Mouse (Mus musculus): Measurements from ENCODE around the gene Arid4a. TPM values are rescaled to one million over a fixed set of nuclear protein-coding genes. Genes with fewer than 3 reads are reported as not detected.

The Arid4a gene
- polyA plus RNA-seq (2015; fragmentation: Nextera tagmentation; extraction: Ambion mirVana): 22.4 and 23.3 TPM in 2 replicates

DNA sequence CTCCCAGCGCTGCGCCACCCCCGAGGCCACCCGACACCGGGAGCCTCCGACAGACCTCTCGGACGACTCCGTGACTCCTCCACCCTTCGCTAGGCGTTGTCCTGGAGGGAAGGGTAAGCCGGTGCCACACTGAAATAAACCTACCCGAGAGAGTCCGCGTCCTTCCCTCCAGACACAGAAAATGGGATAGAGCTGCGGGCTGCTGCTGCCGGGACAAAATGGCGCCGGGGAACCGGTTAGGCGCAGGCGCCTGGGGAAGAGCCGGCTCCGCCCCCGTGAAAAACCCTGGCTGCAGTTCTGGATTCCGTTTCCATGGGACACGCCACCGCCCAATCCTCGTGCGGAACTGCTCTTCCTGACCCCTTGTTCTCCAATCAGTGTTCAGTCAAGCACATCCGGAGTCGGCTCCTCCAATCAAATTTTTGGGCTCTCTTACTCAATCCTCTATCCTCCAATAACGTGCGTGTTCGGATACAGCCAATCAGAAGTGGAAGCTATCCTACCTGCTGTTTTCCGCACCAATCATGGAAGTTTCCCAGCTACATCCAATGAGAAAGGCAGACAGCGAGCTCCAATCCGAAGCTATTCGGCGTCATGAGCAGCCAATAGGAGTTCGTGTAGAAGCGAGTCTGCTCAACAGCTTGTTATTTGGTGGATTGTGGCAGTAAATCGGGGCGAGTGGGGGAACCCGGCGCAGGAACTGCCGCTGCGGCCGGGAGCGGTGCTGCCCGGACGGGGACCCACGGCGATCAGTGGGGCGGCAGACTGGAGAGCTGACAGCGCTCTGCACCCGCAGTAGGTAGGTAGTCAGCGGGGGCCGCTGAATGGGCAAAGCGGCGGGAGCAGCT is at the start of gene Arid4a:
Arid4a (plus strand) TSS at position 628 of the 848 bp plus-strand sequence.
- Histone ChIP-seq H3K4me2 (replicated peaks; ENCODE audit: low read depth) (peak within 1 kb of the TSS; percentile 76), H3K27ac (replicated peaks) (peak within 1 kb of the TSS; percentile 99), H3K9ac (ENCODE audit: low read length) (peak within 1 kb of the TSS; percentile 97), H3K36me3 (ENCODE audit: control insufficient read depth, insufficient read depth, low read length) (peaks cover 6% of the 10 kb centered on the region; the same call in 1 of the 2 replicates), H3K27me3 (ENCODE audit: control insufficient read depth, insufficient read depth, low read length) (no peaks in the 10 kb centered on the region), H3K9me3 (ENCODE audit: control insufficient read depth, low read length) (no peaks in the 10 kb centered on the region), H3K4me3 (ENCODE audit: low read depth, low read length) (peak within 1 kb of the TSS; percentile 98), H3K4me1 (replicated peaks; ENCODE audit: control insufficient read depth, insufficient read depth) (0 out of 2 replicates have a peak, but pooled peaks cover 3% of the 10 kb centered on the region)
- DNase-seq (ENCODE audit: low spot score) (peak; percentile 98), ATAC-seq (ENCODE audit: low FRiP score, low TSS enrichment) (peak; percentile 99)
- TF ChIP-seq EP300 (optimal IDR thresholded peaks at IDR 0.05) (peak; percentile 98), CTCF (IDR thresholded peaks at IDR 0.05; ENCODE audit: low read depth) (no peak; the same call in 1 of the 2 replicates)
- under 1% methylated on average over 61 of the region's 61 CpGs for WGBS

DNA sequence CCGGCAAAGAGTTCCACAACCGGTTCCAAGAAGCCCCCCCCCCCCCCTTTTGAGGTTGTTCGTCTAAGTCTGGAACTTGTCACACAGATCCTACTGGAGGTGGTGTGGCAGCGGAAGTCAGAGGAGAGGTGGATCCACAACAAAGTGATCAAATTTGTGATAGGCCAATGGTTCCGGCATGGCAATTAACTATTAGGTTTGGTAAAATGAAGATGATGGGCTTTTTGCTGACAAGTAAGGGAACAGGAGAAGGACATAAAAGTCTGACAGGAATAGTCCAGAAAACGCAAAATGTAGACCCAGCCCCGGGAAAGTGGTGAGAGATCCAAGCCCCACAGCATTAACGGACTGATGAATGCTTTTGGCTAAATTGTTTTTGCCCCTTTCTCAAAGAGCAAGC is 48.2 kb upstream of the Arid4a start:
- no peak for TF ChIP-seq CTCF (IDR thresholded peaks at IDR 0.05; ENCODE audit: low read depth)
- TF ChIP-seq EP300 (optimal IDR thresholded peaks at IDR 0.05): no peak
- peaks cover 6% of the 10 kb centered on the region for H3K36me3 ChIP-seq (ENCODE audit: control insufficient read depth, insufficient read depth, low read length)
- no peaks in the 10 kb centered on the region for H3K9me3 ChIP-seq (ENCODE audit: control insufficient read depth, low read length)
- peak overlapping the region; percentile 100 for H3K27ac ChIP-seq (replicated peaks)
- H3K4me1 ChIP-seq (replicated peaks; ENCODE audit: control insufficient read depth, insufficient read depth): no peaks in the 10 kb centered on the region
- DNase-seq (ENCODE audit: low spot score) (no peak), ATAC-seq (ENCODE audit: low FRiP score, low TSS enrichment) (no peak)
- 27% methylated on average over 8 of the region's 8 CpGs for WGBS
- H3K4me2 ChIP-seq (replicated peaks; ENCODE audit: low read depth): peak overlapping the region; percentile 61
- no peaks in the 10 kb centered on the region for H3K27me3 ChIP-seq (ENCODE audit: control insufficient read depth, insufficient read depth, low read length)
- peak overlapping the region; percentile 72 for H3K4me3 ChIP-seq (ENCODE audit: low read depth, low read length)
- peak overlapping the region; percentile 87 for H3K9ac ChIP-seq (ENCODE audit: low read length)

GRCm38 (mm10) chr12:70968141-70968790 is 47.5 kb upstream of the Arid4a start:
- Histone ChIP-seq H3K27me3 (ENCODE audit: control insufficient read depth, insufficient read depth, low read length) (no peaks in the 10 kb centered on the region), H3K4me1 (replicated peaks; ENCODE audit: control insufficient read depth, insufficient read depth) (no peaks in the 10 kb centered on the region), H3K9me3 (ENCODE audit: control insufficient read depth, low read length) (no peaks in the 10 kb centered on the region), H3K4me2 (replicated peaks; ENCODE audit: low read depth) (peak overlapping the region; percentile 61), H3K27ac (replicated peaks) (peak overlapping the region; percentile 100), H3K4me3 (ENCODE audit: low read depth, low read length) (peak overlapping the region; percentile 72), H3K36me3 (ENCODE audit: control insufficient read depth, insufficient read depth, low read length) (peaks cover 3% of the 10 kb centered on the region; the same call in 1 of the 2 replicates), H3K9ac (ENCODE audit: low read length) (peak overlapping the region; percentile 87)
- peak; percentile 73 for TF ChIP-seq CTCF (IDR thresholded peaks at IDR 0.05; ENCODE audit: low read depth)
- TF ChIP-seq EP300 (optimal IDR thresholded peaks at IDR 0.05): no peak
- ATAC-seq (ENCODE audit: low FRiP score, low TSS enrichment) (peak; percentile 96), DNase-seq (ENCODE audit: low spot score) (peak; percentile 86)
- WGBS: 0% methylated on average over 35 of the region's 35 CpGs

DNA sequence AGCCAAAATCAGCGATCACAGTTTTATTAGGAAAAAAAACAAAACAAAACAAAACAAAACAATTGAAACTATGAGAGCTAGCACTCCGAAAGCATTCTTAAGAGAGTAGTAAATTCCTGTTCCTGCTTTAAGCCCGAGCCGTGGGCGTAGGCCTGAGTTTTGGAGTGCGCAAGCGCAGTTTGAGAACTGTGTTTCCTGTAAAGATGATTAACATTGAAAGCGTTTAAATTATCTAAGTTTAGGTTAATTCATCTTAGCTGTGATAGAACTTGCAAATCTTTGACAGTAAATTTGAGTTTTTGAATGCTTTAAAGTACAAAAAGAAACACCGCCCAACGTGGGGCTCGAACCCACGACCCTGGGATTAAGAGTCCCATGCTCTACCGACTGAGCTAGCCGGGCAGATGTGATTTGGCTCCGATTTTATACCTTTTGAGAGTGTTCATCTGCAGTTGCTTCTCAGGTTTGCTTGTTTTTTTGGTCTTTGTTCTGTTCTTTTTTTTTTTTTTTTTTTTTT is 46.9 kb upstream of the Arid4a start:
- Histone ChIP-seq H3K4me1 (replicated peaks; ENCODE audit: control insufficient read depth, insufficient read depth) (no peaks in the 10 kb centered on the region), H3K9me3 (ENCODE audit: control insufficient read depth, low read length) (no peaks in the 10 kb centered on the region), H3K27me3 (ENCODE audit: control insufficient read depth, insufficient read depth, low read length) (no peaks in the 10 kb centered on the region), H3K36me3 (ENCODE audit: control insufficient read depth, insufficient read depth, low read length) (no peaks in the 10 kb centered on the region), H3K4me3 (ENCODE audit: low read depth, low read length) (peak overlapping the region; percentile 72), H3K27ac (replicated peaks) (peak overlapping the region; percentile 100), H3K9ac (ENCODE audit: low read length) (peak overlapping the region; percentile 87), H3K4me2 (replicated peaks; ENCODE audit: low read depth) (peak overlapping the region; percentile 61)
- WGBS: under 1% methylated on average over 15 of the region's 15 CpGs
- peak; percentile 67 for ATAC-seq (ENCODE audit: low FRiP score, low TSS enrichment)
- TF ChIP-seq EP300 (optimal IDR thresholded peaks at IDR 0.05) (no peak), CTCF (IDR thresholded peaks at IDR 0.05; ENCODE audit: low read depth) (no peak)
- peak; percentile 87 for DNase-seq (ENCODE audit: low spot score)

DNA sequence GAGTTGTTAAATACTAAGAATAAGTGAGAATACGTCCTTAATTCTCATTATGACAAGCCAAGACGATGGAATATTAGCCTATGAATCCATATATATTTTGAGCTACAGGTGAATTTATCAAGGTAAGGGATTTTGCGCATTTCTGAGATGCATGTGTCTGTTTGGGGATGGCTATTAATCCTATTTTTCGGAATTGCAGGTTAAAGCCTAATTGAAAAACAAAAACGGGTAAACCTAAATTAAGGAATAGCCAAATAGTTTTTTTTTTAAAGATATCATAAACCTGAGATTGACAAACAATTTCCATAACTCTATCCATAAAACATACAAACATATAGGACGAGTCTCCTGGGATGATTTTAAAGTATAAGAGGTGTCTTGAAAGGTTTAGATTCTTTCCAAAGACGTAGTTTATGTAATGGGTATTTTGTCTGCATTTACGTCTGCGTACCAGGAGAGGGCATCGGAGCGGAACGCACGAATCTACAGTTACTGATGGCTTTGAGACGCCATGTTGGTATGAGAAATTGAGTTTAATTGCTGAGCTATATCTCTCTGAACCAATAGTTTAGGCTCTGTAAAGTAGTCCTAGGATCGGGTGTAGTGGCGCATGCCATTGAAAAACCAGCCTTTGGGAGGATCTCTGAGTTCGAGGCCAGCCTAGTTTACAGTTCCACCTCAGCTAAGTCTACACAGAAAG is 46.2 kb upstream of the Arid4a start:
- DNase-seq (ENCODE audit: low spot score) (peak; percentile 70), ATAC-seq (ENCODE audit: low FRiP score, low TSS enrichment) (no peak)
- Histone ChIP-seq H3K9ac (ENCODE audit: low read length) (no peak overlapping the region), H3K4me2 (replicated peaks; ENCODE audit: low read depth) (peak overlapping the region; percentile 57), H3K27ac (replicated peaks) (peak overlapping the region; percentile 73), H3K36me3 (ENCODE audit: control insufficient read depth, insufficient read depth, low read length) (no peaks in the 10 kb centered on the region), H3K27me3 (ENCODE audit: control insufficient read depth, insufficient read depth, low read length) (no peaks in the 10 kb centered on the region), H3K4me1 (replicated peaks; ENCODE audit: control insufficient read depth, insufficient read depth) (no peaks in the 10 kb centered on the region), H3K4me3 (ENCODE audit: low read depth, low read length) (peak overlapping the region; percentile 72), H3K9me3 (ENCODE audit: control insufficient read depth, low read length) (no peaks in the 10 kb centered on the region)
- TF ChIP-seq CTCF (IDR thresholded peaks at IDR 0.05; ENCODE audit: low read depth) (peak; percentile 88), EP300 (optimal IDR thresholded peaks at IDR 0.05) (no peak)
- WGBS: 5% methylated on average over 17 of the region's 17 CpGs

Data from stomach, postnatal 0 days (tissue).